Mouse (Mus musculus): ENCODE results near the gene Arhgap22. TPM values are rescaled to one million over a fixed set of nuclear protein-coding genes. Genes with fewer than 3 reads are reported as not detected.

Arhgap22 gene
- polyA plus RNA-seq (2015; fragmentation: Nextera tagmentation; extraction: Ambion mirVana), result 3.9 and 5.3 TPM in 2 replicates

- H3K9me3 ChIP-seq, result no peaks in the 10 kb centered on the region
- ATAC-seq, result peak; percentile 97
- no peak within 1 kb of the TSS for H3K4me3 ChIP-seq (replicated peaks)
- H3K9ac ChIP-seq, result peak within 1 kb of the TSS; percentile 8; the same call in 1 of the 2 replicates
- H3K27ac ChIP-seq, result no peak within 1 kb of the TSS
- H3K4me1 ChIP-seq (replicated peaks), result peaks cover 9% of the 10 kb centered on the region
- H3K4me2 ChIP-seq (replicated peaks), result peak within 1 kb of the TSS; percentile 49
- no peaks in the 10 kb centered on the region for H3K36me3 ChIP-seq
- 12% methylated on average over 28 of the region's 28 CpGs for WGBS
- 0 out of 2 replicates have a peak, but pooled peaks cover 2% of the 10 kb centered on the region for H3K27me3 ChIP-seq (replicated peaks)
These were observed at the start of gene Arhgap22 for GRCm38 (mm10) chr14:33213823-33214766. Arhgap22 (plus strand) TSS chr14:33214026.

GRCm38 (mm10) chr14:33168750-33169149, 45.1 kb upstream of the Arhgap22 start:
- Histone ChIP-seq H3K9ac (no peak overlapping the region), H3K4me2 (replicated peaks) (no peak overlapping the region), H3K36me3 (no peaks in the 10 kb centered on the region), H3K27me3 (replicated peaks) (no peaks in the 10 kb centered on the region), H3K4me1 (replicated peaks) (no peaks in the 10 kb centered on the region), H3K27ac (no peak overlapping the region), H3K4me3 (replicated peaks) (no peak overlapping the region), H3K9me3 (no peaks in the 10 kb centered on the region)
- WGBS, result 87% methylated on average over 4 of the region's 4 CpGs
- ATAC-seq, result no peak

- Histone ChIP-seq H3K9ac (no peak overlapping the region), H3K4me3 (replicated peaks) (no peak overlapping the region), H3K9me3 (no peaks in the 10 kb centered on the region), H3K27ac (no peak overlapping the region), H3K27me3 (replicated peaks) (no peaks in the 10 kb centered on the region), H3K4me2 (replicated peaks) (no peak overlapping the region), H3K36me3 (no peaks in the 10 kb centered on the region), H3K4me1 (replicated peaks) (no peaks in the 10 kb centered on the region)
- 75% methylated on average over 1 of the region's 1 CpGs for WGBS
- ATAC-seq, result no peak
These were observed 41.9 kb upstream of the Arhgap22 start for GRCm38 (mm10) chr14:33171942-33172341.

DNA sequence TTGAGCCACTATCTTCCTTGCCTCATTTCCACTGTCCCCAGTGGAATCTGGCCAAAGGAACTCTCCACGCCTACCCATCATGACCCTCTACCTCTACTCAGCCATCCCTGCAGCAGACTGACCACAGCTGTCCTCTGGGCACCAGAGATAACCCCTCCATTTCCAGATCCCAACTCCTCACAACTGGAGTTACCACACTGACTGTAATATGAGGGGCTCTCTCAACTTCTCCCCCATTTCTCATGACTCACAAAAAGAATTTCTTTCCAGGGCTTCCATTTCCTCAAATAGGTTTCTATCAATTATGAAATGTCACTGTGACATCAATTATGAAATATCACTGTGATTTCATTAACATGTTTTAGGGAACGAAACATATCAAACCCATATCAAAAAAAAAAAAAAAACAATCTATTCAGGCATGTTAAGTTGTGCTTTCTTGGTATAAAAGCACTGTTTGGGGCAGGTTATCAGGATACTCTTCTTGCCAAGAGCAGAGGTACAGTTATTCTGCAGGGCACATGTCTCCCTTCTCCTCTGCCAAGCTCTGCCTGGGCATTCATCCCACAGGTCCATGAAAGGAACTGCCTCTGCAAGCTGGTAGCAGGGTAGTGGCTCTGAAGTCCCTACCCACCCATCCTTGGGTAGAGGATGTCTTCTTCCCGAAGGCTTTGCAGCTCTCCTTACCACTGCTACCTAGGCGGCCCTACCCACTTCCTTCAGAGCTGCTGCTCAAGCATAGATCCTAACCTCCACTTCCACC, 38.6 kb upstream of the Arhgap22 start:
- Histone ChIP-seq H3K4me3 (replicated peaks) (no peak overlapping the region), H3K27ac (no peak overlapping the region), H3K4me2 (replicated peaks) (no peak overlapping the region), H3K9ac (no peak overlapping the region), H3K4me1 (replicated peaks) (no peaks in the 10 kb centered on the region), H3K36me3 (no peaks in the 10 kb centered on the region), H3K27me3 (replicated peaks) (no peaks in the 10 kb centered on the region), H3K9me3 (no peaks in the 10 kb centered on the region)
- 76% methylated on average over 4 of the region's 4 CpGs for WGBS
- no peak for ATAC-seq

- H3K27me3 ChIP-seq (replicated peaks), result no peaks in the 10 kb centered on the region
- 84% methylated on average over 5 of the region's 5 CpGs for WGBS
- no peaks in the 10 kb centered on the region for H3K4me1 ChIP-seq (replicated peaks)
- no peaks in the 10 kb centered on the region for H3K36me3 ChIP-seq
- H3K9ac ChIP-seq, result no peak overlapping the region
- H3K9me3 ChIP-seq, result no peaks in the 10 kb centered on the region
- H3K4me3 ChIP-seq (replicated peaks), result no peak overlapping the region
- no peak overlapping the region for H3K27ac ChIP-seq
- no peak for ATAC-seq
- no peak overlapping the region for H3K4me2 ChIP-seq (replicated peaks)
These were observed 33.7 kb upstream of the Arhgap22 start for GRCm38 (mm10) chr14:33180102-33180501.

DNA sequence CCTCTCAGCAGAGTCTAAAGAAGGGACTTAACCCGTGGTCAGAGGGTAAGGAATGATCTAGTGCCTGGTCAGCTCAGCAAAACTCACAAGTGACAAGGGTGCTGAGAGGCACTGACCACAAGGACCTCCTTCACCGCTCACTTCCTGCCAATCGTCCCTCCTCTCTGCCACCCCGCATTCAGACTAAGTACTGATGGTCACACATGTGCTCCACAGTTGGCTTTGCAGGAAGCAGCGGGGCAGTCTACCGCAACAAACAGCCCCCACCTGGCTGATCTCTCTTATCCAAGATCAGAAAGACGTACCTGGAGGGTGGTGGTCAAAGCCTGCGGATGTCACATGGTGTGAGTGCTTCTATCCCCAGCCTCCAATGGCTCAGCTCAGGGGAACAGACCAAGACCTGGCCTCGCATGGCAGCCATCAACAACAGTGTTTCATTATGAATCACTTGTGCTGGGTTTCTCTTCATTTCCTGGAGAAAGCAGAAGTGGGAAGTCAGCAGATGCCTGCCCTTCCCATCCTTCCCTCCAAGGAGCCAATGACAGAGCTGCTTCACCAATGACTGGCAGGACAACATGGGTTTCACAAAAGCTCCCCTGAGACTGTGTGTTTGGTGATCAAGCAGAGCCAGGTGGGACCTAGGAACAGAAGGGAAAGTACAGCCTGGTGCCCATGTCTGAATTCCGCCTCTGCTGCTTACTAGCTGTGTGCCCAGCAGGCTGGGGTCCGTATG, 28.6 kb upstream of the Arhgap22 start, which contains the start of gene Wdfy4:
Gene Wdfy4, minus strand, starts transcription at position 441 of the 733 bp plus-strand sequence.
- Histone ChIP-seq H3K27ac (no peak within 1 kb of the TSS), H3K36me3 (no peaks in the 10 kb centered on the region), H3K4me2 (replicated peaks) (no peak within 1 kb of the TSS), H3K4me1 (replicated peaks) (no peaks in the 10 kb centered on the region), H3K27me3 (replicated peaks) (no peaks in the 10 kb centered on the region), H3K9me3 (no peaks in the 10 kb centered on the region), H3K4me3 (replicated peaks) (no peak within 1 kb of the TSS), H3K9ac (no peak within 1 kb of the TSS)
- no peak for ATAC-seq
- 83% methylated on average over 11 of the region's 11 CpGs for WGBS

DNA sequence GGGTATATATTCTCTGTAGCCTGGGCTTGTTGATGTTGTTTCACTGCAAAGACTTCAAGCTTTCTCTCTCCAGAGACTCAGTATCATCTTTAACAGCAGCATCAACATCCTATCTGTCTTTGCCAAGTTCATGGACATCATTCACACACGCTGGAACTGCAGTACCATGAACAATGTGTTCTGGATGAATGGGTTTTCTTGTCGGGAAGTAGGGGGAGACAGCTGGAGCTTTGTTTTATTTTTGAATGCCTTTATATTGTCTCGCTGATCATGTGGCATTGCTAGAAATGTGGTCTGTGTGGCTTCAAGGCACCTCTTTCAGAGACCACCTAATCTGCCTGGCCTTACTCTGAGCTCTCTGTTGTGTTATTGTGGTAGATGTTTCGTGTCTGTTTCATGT, 26.6 kb upstream of the Arhgap22 start:
- Histone ChIP-seq H3K4me3 (replicated peaks) (no peak overlapping the region), H3K36me3 (no peaks in the 10 kb centered on the region), H3K27me3 (replicated peaks) (no peaks in the 10 kb centered on the region), H3K4me1 (replicated peaks) (no peaks in the 10 kb centered on the region), H3K27ac (no peak overlapping the region), H3K4me2 (replicated peaks) (no peak overlapping the region), H3K9me3 (no peaks in the 10 kb centered on the region), H3K9ac (no peak overlapping the region)
- WGBS, result 39% methylated on average over 4 of the region's 4 CpGs
- ATAC-seq, result no peak

GRCm38 (mm10) chr14:33189230-33189629, 24.6 kb upstream of the Arhgap22 start:
- Histone ChIP-seq H3K4me2 (replicated peaks) (no peak overlapping the region), H3K9ac (no peak overlapping the region), H3K4me1 (replicated peaks) (no peaks in the 10 kb centered on the region), H3K9me3 (no peaks in the 10 kb centered on the region), H3K27me3 (replicated peaks) (no peaks in the 10 kb centered on the region), H3K27ac (no peak overlapping the region), H3K4me3 (replicated peaks) (no peak overlapping the region), H3K36me3 (no peaks in the 10 kb centered on the region)
- no peak for ATAC-seq
- 72% methylated on average over 10 of the region's 10 CpGs for WGBS

DNA sequence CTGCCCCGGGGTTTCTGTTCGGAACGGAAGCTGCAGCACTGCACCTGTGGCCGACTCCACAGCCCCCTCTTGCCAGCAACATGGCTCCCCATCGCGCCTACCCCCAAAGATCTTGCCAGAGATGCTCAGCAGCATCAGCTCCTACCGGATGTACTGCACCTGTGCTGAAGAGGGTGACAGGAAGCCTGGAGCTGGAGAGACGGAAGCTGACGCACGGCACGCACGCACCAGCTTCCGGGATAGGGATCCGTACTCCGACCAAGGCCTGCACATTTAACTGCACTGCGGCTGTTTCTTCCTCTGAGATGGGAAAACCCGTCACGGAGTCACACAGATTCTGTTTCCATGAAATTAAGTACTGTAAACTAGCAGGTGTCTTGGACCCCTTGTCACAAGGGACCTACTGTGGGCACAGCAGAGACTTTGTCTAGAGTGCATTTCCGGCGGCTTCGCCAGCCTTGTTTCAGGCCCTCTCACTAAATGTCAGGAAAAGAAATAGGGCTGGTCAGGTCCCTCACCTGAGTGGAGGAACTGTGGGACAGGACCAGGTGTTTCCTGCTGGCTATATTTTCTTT, 23.9 kb upstream of the Arhgap22 start:
- Histone ChIP-seq H3K4me2 (replicated peaks) (no peak overlapping the region), H3K36me3 (no peaks in the 10 kb centered on the region), H3K27ac (no peak overlapping the region), H3K9ac (no peak overlapping the region), H3K9me3 (no peaks in the 10 kb centered on the region), H3K27me3 (replicated peaks) (no peaks in the 10 kb centered on the region), H3K4me3 (replicated peaks) (no peak overlapping the region), H3K4me1 (replicated peaks) (no peaks in the 10 kb centered on the region)
- no peak for ATAC-seq
- WGBS, result 92% methylated on average over 21 of the region's 21 CpGs

- H3K27me3 ChIP-seq (replicated peaks), result no peaks in the 10 kb centered on the region
- ATAC-seq, result no peak
- WGBS, result 74% methylated on average over 1 of the region's 1 CpGs
These were observed 23.2 kb upstream of the Arhgap22 start for GRCm38 (mm10) chr14:33190646-33191045.

GRCm38 (mm10) chr14:33193762-33194161, 20.1 kb upstream of the Arhgap22 start:
- Histone ChIP-seq H3K36me3 (no peaks in the 10 kb centered on the region), H3K9me3 (no peaks in the 10 kb centered on the region), H3K4me1 (replicated peaks) (no peaks in the 10 kb centered on the region), H3K9ac (no peak overlapping the region), H3K27me3 (replicated peaks) (no peaks in the 10 kb centered on the region), H3K27ac (no peak overlapping the region), H3K4me2 (replicated peaks) (no peak overlapping the region), H3K4me3 (replicated peaks) (no peak overlapping the region)
- ATAC-seq, result no peak

More at GRCm38 (mm10) chr14:33190646-33191045, 23.2 kb upstream of the Arhgap22 start:
- H3K4me3 ChIP-seq (replicated peaks), result no peak overlapping the region
- no peaks in the 10 kb centered on the region for H3K4me1 ChIP-seq (replicated peaks)
- no peak overlapping the region for H3K9ac ChIP-seq
- H3K9me3 ChIP-seq, result no peaks in the 10 kb centered on the region
- H3K27ac ChIP-seq, result no peak overlapping the region
- no peak overlapping the region for H3K4me2 ChIP-seq (replicated peaks)
- H3K36me3 ChIP-seq, result no peaks in the 10 kb centered on the region

DNA sequence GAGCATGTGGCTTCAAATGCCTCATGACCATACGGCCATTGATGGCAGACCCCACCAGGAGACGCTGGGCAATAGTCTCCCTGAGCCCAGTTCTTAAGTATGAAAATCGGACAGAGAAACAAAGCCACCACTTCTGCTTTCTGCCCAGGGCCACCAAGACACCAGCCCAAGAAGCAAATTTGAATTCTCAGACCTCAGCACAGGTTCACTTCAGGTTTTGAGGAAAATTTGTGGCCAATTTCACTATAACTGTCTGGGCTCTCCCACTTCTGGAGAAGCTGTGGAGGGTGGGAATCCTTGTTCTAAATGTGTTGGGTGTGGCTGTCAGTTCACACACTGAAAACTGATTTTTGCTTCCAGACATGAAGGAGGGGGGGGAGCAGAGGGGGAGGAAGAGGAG, 19.6 kb upstream of the Arhgap22 start:
- no peak overlapping the region for H3K9ac ChIP-seq
- H3K27me3 ChIP-seq (replicated peaks), result no peaks in the 10 kb centered on the region
- no peak overlapping the region for H3K4me3 ChIP-seq (replicated peaks)
- no peaks in the 10 kb centered on the region for H3K36me3 ChIP-seq
- WGBS, result 75% methylated on average over 3 of the region's 3 CpGs
- no peaks in the 10 kb centered on the region for H3K9me3 ChIP-seq
- no peaks in the 10 kb centered on the region for H3K4me1 ChIP-seq (replicated peaks)
- ATAC-seq, result no peak
- H3K27ac ChIP-seq, result no peak overlapping the region
- H3K4me2 ChIP-seq (replicated peaks), result no peak overlapping the region

All from intestine, embryonic 15.5 days (tissue).